Mouse (Mus musculus) Muller cell, postnatal 12 days (primary cell): ENCODE results near the gene Slc39a3.
A peak's percentile ranks its signal among the peaks of the same experiment; 100 is the strongest.
"Not testable (repeated sequence)": the region's sequence is repeated elsewhere in the genome, so short reads cannot be mapped to it uniquely, and the experiment has no call there.

Experiments
- DNase-seq: peaks from one replicate; pipeline ENCODE4 v3.0.0-alpha.2; 2015; ENCODE audit errors: inconsistent ontology term

Gene Slc39a3

DNA sequence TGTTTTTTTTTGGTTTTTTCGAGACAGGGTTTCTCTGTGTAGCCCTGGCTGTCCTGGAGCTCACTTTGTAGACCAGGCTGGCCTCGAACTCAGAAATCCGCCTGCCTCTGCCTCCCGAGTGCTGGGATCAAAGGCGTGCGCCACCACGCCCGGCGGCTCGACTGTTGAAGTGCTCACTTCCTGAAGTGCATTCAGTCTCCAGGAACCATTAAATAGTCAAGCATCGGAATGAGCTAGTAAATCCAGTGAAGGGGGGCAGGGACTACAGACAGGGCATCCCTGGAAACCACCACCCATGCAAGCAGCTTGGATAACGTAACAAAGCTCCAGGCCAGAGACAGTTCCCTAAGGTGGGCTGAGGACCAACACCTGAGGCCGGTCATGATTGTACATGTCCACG lies 8.0 kb upstream of the Slc39a3 start:
- DNase-seq: not testable (repeated sequence)

DNA sequence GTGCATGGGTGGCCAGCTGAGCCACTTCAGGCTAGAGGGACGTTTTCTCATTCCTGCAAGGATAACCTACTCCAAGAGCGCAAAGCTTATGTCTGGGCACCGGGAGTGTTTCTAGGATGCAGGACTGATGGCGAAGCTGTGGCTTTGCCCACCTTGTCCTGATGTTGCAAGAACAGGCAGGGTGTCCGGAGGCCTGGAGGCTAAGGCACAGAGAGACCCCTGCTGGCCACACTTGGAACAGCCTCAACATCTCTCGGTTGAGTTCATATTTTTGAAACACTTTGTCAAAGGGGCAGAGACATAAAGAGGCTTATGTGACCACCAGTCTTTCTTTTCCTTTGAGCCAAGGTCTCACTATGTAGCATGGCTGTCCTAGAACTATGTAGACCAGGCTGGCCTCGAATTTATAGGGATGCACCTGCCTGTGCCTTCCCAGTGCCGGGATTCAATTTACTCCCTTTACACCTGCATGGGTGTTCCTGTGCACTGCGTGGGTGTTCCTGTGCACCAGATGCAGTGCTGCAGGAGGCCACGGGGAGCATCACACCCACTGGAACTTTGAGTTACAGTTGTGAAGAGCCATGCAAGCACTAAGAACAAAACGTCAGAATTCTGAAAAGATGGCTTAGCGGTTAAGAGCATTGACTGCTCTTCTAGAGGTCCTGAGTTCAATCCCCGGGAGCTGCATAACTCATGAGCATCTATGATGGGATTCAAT lies 4.4 kb upstream of the Slc39a3 start:
- peak; percentile 38 for DNase-seq

DNA sequence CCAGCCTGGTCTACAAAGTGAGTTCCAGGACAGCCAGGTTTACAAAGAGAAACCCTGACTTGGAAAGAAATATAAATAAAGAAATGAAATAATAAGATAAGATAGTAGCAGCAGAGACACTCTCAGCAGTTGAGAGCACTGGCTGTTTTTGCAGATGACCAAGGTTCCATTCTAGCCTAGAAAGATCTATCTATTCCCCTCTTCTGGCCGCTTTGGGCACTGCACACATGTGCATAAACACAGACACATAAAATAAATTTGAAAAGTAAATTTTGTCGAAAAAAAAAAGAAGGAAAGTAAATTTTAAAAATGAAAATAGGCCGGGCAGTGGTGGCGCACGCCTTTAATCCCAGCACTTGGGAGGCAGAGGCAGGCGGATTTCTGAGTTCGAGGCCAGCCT lies 975 bp downstream of the Slc39a3 start:
- DNase-seq: peak; percentile 13

DNA sequence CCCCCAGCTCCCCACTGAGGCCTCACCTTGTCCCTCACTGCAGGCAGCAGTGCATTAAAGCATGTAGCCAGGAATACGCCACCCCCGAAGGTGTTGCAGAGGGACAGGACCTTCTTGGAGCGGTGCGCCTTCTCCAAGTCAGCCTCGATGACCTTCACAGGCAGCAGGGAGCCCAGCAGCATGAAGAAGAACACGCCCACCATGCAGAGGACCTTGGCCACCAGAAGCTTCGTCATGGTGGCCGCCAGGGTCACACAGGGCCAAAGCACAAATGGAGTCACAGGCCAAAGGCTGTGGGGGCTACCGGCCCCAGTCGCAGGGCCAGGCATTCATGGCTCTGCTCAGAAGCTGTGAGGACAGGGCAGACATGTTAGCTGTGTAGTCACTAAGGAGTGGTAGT lies 3.6 kb downstream of the Slc39a3 start:
- no peak for DNase-seq

DNA sequence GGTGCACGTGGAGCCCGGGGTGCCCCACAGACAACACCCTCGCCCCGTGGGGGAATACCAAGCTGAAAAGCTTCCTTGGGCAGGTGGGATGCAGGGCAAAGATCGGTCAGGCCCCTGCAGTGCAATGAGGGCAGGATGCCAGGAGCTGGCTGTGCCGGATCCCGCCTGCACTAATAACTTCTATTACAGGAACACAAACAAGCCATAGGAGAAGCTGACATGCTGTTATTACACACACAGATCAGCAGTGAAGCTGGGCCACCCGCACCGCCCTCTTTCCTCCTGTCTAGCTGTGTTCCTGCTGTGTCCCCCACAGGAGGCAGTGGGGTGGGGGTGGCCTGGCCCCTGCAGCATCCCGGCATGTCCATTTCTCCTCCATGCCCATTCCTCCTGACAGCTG lies 8.2 kb downstream of the Slc39a3 start:
- no peak for DNase-seq

DNA sequence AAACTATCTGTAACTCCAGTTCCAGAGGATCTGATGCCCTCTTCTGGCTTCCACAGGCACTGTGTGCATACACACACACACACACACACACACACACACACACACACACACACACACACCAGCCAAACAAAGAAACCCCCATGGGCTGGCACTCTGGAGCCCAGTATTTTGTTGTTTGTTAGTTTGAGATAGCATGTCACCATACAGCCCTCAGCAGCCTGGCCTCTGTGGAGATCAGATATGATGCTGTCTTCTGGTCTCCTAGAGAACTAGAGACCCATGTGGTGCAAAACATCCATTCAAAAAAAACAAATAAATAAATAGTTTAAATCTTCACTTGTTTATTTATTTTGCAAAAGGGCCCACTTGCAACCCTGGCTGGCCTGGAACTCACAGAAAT lies 9.0 kb downstream of the Slc39a3 start:
- DNase-seq: no peak

DNA sequence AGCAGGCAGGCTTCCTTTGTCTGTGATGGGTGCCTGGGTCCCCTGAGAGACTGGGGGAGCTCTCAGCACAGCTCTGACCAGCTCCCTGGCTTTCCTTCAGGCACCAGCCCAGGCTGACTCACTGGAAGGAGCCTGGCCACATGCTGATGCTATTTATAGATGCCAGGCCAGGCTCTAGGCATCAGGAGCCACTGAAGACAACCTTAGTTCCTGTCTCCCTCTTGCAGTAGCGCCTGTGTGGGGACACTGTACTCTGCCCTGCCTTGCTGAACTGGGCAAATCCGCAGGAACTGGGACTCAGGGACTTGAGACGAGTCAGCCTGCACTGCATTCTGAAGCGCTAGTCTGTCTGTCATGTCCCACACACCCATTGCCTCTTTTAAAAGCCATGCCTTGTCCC lies 9.9 kb downstream of the Slc39a3 start:
- peak; percentile 34 for DNase-seq

DNA sequence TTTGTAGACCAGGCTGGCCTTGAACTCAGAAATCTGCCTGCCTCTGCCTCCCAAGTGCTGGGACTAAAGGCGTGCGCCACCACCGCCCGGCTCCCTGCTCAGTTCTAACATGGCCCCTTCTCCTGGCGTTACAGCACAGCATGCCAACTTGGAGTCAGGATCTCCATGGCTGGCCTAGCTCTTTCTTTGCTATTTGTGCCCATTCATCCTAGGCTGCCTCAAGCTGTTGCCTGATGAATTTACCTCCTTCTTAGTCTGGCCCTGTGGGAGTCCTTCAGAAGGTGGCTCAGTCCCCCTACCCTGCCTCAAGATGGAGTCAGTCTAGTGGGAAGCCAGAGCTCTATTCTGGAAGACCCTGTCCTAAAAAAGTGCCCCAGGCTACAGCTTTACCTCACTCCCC lies 10.4 kb downstream of the Slc39a3 start:
- no peak for DNase-seq

DNA sequence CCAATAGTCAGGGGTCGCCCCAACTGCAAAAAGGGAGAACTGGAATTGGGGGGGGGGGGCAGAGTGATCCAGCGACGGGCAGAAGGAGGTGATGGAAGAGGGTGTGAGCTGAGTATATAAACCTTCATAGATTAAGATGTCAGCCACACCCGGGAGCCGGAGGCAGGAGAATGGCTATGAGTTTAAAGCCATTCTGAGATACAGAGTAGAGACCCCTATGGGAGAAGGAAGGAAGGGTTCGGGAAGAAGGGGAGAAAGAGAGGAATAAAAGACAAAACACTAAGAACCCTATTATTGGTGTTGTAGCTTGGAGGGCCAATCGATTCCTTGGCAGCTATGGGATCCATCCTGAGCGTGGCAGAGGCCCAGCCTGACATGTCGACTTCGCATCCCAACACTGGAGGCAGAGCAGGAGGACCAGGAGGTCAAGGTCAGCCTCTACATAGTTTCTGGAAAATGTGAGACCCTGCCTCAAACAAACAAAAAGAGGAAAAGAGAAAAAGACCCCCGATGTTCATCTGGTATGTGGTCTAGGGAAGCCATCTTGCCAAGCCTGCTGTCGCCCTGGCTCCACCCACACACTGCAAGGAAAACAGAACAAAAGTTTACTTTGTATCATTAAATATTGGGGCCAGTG lies 11.5 kb downstream of the Slc39a3 start, which contains the start of gene Diras1:
Gene Diras1 (minus strand): TSS at position 24 of the 637 bp plus-strand sequence.
- DNase-seq: no peak

DNA sequence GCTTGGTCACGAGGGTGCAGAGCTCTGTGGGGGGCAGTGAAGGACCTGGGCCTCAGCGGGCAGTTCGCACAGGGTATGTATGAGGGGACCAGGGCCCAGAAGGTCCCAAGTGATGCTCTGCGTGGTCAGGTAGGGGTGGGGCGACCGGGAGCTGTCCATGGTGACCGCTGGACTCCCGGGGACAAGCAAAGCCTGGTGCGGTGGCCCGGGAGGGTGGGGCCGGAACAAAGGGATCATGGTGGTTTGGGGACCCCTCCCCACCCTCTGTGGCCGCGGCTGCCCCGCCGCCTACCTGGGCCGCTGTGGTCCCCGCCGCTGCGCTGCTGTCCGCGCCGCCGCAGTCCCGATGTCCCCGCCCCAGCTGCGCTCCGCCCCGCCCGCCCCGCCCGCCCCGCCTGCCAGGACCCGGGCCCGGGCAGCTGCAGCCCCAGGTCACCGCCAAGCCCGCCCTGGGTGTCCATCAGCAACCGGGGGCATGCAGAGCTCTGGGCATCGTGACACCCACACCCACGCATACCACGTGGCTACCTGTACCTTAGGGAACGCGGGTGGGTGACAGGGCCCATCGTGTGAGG lies 12.1 kb downstream of the Slc39a3 start:
- DNase-seq: no peak

DNA sequence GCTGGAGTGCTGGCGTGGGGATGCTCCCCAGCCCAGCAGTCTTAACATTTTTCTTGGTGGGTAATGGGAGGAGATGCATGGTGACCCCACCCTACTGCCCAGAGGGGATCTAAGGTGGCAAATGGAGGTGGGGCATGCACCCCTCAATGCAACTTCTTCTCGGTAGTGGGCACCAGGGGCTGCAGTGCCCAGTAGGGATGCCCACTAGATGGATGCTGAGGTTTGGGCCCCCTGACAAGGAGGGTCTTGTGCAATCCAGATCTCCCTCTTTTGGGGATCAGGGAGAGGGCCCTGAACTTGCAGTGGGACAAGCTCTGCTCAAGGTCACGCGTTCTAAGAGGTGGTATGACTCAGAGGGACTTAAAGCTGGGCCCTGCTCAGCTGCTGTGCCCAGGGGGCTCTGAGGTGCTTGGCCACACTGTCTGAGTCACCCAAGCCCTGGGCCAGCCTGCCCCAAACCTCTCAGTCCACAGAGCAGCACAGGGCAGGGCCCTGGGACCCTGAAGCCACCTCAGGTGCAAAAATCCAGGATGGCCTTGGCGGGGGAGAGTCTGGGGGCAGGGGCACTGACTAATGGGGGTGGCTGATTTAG lies 12.8 kb downstream of the Slc39a3 start:
- DNase-seq: no peak

DNA sequence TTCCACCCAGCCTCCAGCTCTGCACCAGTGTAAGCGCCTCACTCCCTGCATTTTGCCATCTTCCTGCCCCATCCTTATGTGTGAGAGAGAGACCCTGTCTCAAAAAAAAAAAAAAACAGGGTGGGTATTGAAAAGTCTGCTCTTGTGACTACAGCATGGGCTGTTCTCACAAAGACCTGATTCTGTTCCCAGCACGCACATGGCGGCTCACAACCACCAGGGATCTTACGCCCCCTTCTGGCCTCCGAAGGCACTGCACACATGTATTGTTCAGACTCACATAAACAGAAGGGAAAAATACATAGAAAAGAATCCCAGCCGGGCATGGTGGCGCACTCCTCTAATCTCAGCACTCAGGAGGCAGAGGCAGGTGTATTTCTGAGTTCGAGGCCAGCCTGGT lies 14.5 kb downstream of the Slc39a3 start:
- DNase-seq: no peak

DNA sequence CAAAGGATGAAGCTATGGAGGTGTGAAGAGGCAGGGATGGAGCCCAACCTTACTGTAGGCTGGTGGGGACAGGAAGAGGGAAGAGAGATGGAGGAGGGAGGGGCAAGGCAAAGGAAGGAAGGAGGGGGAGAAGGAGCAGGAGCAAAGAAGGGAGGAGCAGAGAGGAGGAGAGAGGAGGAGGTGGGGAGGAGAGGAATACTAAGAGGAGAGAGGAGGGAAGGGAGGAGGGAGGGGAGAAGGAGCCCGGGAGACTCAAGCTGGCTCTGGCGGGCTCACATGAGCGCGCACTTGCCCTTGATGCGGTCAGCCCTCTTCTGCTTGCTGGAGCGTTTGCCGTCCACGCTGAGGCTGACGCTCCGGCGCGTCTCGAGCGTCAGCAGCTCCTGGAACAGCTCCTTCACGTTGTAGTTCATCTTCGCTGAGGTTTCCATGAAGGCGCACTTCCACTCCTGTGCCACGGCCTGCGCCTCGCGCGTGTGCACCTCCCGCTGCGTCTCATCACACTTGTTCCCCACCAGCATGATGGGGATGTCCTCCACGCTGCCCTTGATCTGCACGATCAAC lies 15.6 kb downstream of the Slc39a3 start:
- no peak for DNase-seq

DNA sequence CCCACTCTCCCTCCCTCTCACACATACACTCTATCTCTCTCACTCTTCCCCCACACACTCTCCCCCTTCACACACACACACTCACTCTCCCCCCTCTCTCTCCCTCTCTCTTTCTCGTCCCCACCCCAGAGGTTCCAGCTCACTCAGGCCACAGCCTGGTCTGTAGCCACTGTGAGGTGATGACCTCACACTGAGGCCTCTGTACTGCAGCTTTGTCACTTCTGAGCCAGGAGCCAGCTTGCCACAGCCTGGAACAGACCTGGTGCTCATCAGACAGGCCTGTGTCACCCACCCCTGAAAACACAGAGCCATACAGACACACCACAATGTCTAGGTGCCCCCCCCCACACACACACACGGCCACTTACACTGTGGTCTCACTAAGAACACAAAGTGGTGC lies 17.0 kb downstream of the Slc39a3 start:
- no peak for DNase-seq

DNA sequence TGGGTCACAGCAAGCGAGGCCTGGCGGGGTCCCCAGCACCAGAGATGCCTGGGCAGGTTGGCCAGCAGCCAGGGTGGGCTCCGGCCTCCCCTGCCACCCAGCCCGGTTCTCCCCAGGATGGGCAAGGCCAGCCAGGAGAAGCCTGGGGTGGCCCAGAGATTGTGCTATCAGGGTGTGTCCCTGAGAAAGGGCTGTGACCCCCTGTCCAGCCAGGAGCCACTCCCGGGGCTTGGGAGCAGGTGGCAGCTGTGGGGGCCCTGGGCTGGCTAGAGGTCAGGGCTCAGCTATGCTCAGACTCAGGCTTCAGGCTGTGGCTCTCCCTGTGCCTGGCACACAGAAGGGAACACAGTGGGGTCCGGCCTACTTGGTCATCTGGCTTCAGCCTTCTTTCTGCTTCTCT lies 17.5 kb downstream of the Slc39a3 start:
- DNase-seq: no peak

DNA sequence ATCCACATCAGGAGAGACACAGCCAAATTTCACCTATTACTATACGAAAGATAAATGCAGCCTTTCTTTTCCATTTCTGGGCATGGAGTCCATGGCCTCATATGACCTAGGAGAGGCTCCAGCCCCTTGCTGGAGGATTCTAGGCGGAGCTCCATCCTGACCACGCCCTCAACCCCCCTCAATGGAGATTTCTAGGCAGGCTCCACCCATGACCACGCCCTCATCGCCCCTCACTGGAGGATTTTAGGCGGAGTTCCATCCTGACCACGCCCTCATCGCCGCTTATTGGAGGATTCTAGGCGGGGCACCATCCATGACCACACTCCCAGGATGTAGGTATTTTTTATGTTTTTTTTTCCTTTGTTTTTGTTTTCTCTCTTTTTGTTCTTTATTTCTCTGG lies 18.9 kb downstream of the Slc39a3 start:
- DNase-seq: no peak

DNA sequence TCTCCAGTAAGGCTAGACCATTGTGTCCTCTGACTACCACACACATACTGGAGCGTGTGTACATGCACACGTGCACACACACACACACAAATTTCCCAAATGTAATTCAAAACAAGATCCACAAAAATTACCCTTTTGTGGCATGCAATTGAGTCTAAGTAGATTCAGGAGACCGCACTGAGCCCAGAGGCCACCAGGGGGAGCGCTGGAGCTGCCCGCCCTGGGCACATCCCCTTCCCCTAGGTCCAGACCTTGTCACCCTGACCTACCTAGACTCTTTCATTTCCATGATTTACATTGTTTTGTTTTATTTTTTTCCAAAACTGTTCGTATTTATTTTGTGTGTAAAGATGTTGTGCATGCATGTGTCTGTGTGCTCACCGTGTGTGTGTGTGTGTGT lies 20.6 kb downstream of the Slc39a3 start:
- DNase-seq: peak; percentile 60

DNA sequence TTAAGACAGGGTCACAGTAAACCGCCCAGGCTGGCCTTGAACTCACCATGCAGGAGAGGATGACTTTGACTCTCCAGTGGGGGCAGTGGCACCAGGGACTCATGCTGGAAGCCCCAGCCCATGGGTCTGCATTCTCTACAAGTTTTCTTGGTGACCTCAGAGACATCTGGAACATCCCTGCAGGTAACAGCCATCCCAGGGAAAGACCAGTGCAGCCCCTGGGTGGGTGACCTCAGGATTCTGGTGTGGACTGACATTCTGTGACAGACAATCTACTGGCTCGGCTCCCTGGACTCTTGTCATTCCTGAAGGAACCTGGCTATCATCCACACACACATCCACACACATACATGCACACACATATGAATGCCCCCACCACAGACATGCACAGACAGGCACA lies 21.6 kb downstream of the Slc39a3 start:
- no peak for DNase-seq

DNA sequence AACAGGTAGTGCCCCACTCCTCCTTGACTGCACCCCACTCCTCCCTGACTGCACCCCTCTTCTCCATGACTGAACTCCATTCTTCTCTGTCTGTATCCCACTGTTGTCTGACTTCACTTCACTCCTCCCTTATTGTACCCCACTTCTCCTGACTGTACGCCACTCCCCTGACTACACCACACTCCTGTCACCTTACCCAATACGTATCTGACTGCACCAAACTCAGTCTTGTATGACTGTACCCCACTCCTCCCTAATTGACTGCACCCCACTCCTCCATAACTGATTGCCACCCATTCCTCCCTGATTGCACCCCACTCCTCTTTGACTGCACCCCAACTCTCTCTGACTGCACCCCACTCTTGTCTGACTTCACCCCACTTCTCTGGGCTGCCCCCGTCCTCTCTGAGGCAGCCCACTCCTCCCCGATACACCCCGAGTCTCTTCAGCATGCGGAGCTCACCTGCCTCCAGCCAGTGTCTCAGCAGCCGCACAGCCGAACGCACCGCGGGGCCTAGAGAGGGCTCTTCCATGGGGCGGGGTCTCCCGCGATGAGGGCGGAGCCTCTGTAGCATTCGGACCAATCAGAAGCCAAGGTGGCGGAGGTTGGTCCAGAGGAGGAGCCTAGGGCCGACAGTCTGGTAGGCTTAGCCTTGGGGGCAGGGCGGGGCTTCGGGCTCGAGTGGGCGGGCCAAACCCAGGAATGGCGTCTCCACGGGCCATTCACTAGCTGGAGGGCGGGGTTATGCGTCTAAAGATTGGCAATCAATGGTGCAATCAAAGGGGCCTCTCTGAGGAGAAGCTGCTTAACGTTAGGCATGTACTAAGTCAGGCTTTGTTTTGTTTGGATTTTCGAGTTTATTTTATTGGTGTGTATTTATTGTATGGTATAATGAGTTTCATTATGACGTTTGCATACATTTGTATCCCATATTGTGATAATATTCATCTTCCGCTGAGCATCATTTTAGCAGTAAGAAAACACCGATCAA lies 22.5 kb downstream of the Slc39a3 start, which contains the start of gene Gng7:
Gene Gng7 (minus strand): TSS at position 553 of the 992 bp plus-strand sequence.
- peak; percentile 97 for DNase-seq

DNA sequence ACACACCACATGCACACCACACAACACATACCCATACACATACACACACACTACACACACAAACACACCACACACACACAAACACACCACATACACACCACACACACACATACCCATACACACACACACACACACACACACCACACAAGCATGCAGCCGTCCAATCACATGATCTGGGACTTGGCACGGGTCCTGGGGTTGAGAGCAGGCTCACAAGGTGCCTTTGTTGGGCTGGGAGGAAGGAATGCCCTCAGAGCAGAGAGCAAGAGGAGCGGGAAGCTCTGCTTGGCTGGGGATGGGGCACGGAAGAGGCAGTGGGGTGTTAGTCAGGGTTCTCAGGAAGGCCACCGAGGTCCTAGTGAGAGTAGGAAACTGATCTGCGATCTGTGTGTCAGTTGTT lies 26.4 kb downstream of the Slc39a3 start:
- peak; percentile 67 for DNase-seq

DNA sequence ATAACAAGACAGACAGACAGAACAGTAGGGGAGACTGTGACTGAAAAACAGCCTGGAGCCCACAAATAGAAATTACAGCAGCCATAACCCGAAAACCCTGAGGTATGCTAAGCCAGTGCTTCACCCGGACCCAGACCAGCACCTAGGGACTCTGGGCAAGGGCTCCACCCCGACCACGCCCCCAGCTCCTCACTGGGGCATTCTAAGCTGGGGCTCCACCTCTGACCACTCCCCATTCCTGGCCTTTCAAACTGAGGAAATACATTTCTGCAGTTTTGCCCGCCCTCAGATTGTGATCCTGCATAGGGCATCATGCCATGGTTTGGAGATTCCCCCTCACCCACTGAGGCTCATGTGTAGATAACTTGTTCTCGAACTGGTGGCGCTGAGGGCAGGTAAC lies 30.0 kb downstream of the Slc39a3 start:
- no peak for DNase-seq
